Mouse (Mus musculus) induced T-regulatory cell, adult 2 months (primary cell): Measurements from ENCODE around the gene Tmpo.

ENCODE experiments used
- DNase-seq: peaks from one replicate; pipeline ENCODE4 v3.0.0-alpha.2; 2012; ENCODE audit warnings: low read depth

Tmpo gene

DNA sequence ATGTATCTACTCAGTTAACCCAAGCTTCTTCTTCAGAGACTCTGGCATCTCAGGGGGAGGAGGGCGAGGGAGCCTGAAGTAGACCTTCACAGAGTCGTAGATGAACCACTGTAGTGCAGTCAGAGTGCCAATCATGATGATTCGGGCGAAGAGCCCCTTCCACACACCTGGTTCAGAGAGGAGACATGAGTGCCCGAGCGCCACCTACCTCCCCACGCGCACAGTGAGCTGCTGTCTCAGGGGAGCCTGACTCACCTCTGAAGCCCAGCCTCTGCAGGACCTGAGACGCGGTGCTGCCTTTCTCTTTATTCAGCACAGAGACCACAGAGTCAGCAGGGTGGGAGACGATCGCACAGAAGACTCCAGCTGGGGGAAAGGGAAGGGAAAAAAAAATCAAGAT, 64.2 kb downstream of the Tmpo start:
- no peak for DNase-seq

DNA sequence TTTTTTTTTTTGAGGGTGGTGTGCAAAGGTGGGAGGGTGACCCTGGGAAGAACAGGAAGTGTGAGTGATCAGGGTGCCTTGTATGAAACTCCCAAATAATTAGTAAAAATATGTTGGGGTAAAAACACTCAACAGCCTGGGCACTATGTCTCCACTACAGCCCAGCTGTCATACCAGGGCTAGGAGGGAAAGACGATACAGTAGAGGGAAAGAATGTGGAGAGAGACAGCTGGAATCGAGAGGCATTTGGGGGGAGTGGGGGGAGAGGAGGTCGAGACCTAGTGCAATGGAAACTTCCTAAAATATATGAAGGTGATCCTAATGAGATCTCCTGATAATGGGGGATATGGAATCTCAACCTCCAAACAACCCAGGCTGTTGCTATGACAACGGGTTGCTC, 71.3 kb downstream of the Tmpo start:
- no peak for DNase-seq

DNA sequence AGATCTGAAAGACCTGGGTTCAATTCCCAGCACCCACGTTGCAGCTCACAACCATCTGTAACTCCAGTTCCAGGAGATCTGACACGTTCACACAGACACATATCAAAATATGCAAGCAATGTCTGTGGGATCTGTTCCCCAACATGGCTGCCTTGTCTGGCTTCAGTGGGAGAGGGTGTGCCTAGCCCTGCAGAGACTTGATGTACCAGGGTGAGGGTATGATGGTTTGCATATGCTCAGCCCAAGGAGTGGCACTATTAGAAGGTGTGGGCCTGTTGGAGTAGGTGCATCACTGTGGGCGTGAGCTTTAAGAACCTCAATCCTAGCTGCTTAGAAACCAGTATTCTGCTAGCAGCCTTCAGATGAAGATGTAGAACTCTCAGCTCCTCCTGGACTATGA, 75.1 kb downstream of the Tmpo start:
- no peak for DNase-seq

DNA sequence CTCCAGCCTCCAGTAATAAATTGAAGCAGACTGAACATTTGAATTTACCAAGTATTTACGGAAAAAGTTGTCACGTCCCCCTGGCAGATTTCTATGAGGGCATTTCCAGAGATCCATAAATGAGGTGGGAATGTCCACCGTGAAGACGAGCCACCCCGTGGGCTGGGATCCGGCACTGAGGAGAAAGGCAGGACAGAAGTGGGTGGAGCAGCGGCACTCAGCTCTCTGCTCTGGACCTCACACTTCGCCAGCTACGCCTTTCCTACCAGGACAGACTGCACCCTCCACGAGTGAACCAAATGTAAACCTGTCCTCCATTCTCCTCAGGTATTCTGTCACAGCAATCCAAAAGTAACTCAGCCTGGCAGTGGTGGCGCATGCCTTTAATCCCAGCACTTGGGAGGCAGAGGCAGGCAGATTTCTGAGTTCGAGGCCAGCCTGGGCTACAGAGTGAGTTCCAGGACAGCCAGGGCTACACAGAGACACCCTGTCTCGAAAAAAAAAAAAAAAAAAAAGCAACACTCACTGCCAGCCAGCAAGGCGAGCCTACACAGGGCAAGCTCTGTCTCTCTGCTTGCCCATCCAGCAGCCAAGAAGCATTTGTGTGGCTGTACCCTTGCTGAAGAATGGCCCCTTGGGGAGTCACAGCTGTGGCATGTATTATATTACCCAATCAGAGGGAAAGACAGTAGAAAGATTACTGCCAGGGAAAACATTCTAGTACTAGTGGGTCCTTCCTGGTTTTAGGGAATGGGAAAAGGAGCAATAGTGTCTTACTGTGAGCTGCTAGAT, 78.1 kb downstream of the Tmpo start:
- DNase-seq = no peak

DNA sequence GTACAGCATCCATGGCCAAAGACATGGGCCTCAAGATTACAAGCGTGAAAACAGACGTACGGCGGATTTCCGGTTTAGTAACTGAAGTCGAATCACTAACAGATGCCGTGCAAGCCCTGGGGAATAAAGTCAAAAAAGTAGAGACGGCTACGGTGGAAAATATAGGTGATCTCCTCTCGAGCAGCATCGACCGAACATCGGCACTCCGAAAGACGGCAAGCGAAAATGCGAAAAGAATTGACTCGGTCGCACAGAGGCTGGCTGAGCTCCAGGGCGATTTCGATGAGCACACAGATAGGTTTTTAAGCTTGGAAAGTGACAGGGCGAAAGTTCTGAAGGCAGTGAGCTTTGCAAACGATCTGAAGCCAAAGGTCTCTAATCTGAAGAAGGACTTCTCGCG, 79.2 kb downstream of the Tmpo start:
- DNase-seq = no peak

DNA sequence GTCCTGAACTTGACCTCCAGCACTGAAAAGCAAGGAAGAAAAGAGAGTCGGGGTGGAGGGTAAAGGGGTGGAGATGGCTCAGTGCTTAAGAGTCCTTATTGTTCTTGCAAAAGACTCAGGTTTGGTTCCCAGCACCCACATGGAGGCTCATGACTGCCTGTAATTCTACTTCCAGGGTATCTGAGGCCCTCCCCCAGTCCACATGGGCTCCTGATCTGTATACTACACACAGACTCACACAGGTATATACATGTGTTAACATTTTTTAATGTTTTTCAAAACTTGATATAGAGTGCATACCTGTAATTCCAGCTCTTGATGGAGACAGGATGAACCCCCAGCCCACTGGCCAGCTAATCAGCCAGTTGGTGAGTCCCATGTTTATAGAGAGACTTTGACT, 81.0 kb downstream of the Tmpo start:
- no peak for DNase-seq

DNA sequence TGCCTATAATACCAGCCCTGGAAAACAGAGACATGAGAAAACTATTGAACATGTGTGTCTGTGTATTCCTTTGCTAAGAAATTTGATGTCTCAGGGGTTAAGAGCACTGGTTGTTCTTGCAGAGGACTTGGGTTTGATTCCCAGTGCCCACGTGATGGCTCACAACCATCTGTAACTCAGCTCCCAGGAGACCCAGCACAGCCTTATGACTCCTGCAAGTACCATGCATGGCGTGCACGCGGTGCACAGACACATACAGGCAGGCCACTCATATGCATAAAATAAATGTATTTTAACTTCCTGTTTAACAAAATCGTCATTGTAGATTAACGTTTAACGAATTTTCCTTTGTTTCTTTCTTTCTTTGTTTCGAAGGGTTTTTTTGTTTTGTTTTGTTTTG, 83.1 kb downstream of the Tmpo start:
- no peak for DNase-seq
